Mouse (Mus musculus): ENCODE data around the gene Lrrk1. TPM values are rescaled to one million over a fixed set of nuclear protein-coding genes. Genes with fewer than 3 reads are reported as not detected.

Gene Lrrk1
- polyA plus RNA-seq (2016; fragmentation: Nextera tagmentation; extraction: Ambion mirVana), result 2.6 and 3.7 TPM in 2 replicates

GRCm38 (mm10) chr7:66387813-66388521, at the start of gene Lrrk1:
Gene Lrrk1 (minus strand): TSS chr7:66388350.
- H3K36me3 ChIP-seq (replicated peaks), result no peaks in the 10 kb centered on the region
- H3K9ac ChIP-seq, result peak within 1 kb of the TSS; percentile 72
- peak within 1 kb of the TSS; percentile 99 for H3K4me2 ChIP-seq
- no peaks in the 10 kb centered on the region for H3K9me3 ChIP-seq
- peaks cover 18% of the 10 kb centered on the region; the same call in 1 of the 2 replicates for H3K4me1 ChIP-seq
- WGBS, result under 1% methylated on average over 58 of the region's 70 CpGs
- H3K4me3 ChIP-seq (replicated peaks), result peak within 1 kb of the TSS; percentile 61
- peaks cover 23% of the 10 kb centered on the region for H3K27me3 ChIP-seq
- peak; percentile 78 for ATAC-seq (ENCODE audit: low FRiP score)
- H3K27ac ChIP-seq, result peak within 1 kb of the TSS; percentile 36; the same call in 1 of the 2 replicates

GRCm38 (mm10) chr7:66434453-66434935, 46.3 kb upstream of the Lrrk1 start:
- Histone ChIP-seq H3K36me3 (replicated peaks) (no peaks in the 10 kb centered on the region), H3K4me1 (no peaks in the 10 kb centered on the region), H3K4me3 (replicated peaks) (no peak overlapping the region), H3K9me3 (no peaks in the 10 kb centered on the region), H3K9ac (no peak overlapping the region), H3K27me3 (peaks cover 18% of the 10 kb centered on the region), H3K27ac (no peak overlapping the region), H3K4me2 (no peak overlapping the region)
- no peak for ATAC-seq (ENCODE audit: low FRiP score)
- WGBS, result 50% methylated on average over 10 of the region's 10 CpGs

GRCm38 (mm10) chr7:66427437-66428161, 39.4 kb upstream of the Lrrk1 start, which contains the start of gene Aldh1a3:
Gene Aldh1a3 (minus strand): TSS chr7:66427517.
- Histone ChIP-seq H3K4me1 (peaks cover 17% of the 10 kb centered on the region), H3K27ac (no peak within 1 kb of the TSS), H3K4me3 (replicated peaks) (peak within 1 kb of the TSS; percentile 49), H3K36me3 (replicated peaks) (no peaks in the 10 kb centered on the region), H3K9ac (peak within 1 kb of the TSS; percentile 45), H3K4me2 (peak within 1 kb of the TSS; percentile 92), H3K9me3 (no peaks in the 10 kb centered on the region), H3K27me3 (peaks cover 73% of the 10 kb centered on the region)
- WGBS, result under 1% methylated on average over 53 of the region's 56 CpGs
- ATAC-seq (ENCODE audit: low FRiP score), result peak; percentile 81

DNA sequence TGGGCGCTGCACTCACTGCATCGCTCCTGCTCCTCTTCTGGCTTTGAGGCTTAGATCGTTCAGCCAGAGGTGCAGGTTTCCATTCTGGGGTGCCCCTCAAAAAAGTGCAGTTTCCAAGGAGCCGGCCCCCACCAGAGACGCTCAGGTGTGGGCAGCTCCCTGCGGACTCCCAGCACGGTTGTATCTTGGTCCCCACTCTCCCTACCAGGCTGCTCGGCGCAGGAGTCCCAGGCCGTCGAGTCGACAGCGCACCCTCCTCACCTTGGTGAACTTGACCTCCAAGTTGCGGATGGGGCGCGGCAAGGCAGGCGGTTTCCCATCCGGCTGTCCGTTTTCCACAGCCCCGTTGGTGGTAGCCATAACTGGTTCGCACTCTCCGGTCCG, 38.9 kb upstream of the Lrrk1 start:
- H3K4me3 ChIP-seq (replicated peaks), result peak overlapping the region; percentile 49
- H3K4me2 ChIP-seq, result peak overlapping the region; percentile 92
- no peaks in the 10 kb centered on the region for H3K36me3 ChIP-seq (replicated peaks)
- no peaks in the 10 kb centered on the region for H3K9me3 ChIP-seq
- peaks cover 75% of the 10 kb centered on the region for H3K27me3 ChIP-seq
- H3K27ac ChIP-seq, result no peak overlapping the region
- under 1% methylated on average over 23 of the region's 23 CpGs for WGBS
- peaks cover 17% of the 10 kb centered on the region for H3K4me1 ChIP-seq
- peak; percentile 53 for ATAC-seq (ENCODE audit: low FRiP score)
- H3K9ac ChIP-seq, result peak overlapping the region; percentile 45; the same call in 1 of the 2 replicates

- Histone ChIP-seq H3K27ac (no peak overlapping the region), H3K4me3 (replicated peaks) (no peak overlapping the region), H3K4me1 (peaks cover 6% of the 10 kb centered on the region), H3K36me3 (replicated peaks) (no peaks in the 10 kb centered on the region), H3K9ac (no peak overlapping the region), H3K9me3 (no peaks in the 10 kb centered on the region), H3K4me2 (no peak overlapping the region), H3K27me3 (peaks cover 39% of the 10 kb centered on the region)
- WGBS, result 77% methylated on average over 8 of the region's 8 CpGs
- ATAC-seq (ENCODE audit: low FRiP score), result no peak
Observed at GRCm38 (mm10) chr7:66421903-66422302, 33.8 kb upstream of the Lrrk1 start.

DNA sequence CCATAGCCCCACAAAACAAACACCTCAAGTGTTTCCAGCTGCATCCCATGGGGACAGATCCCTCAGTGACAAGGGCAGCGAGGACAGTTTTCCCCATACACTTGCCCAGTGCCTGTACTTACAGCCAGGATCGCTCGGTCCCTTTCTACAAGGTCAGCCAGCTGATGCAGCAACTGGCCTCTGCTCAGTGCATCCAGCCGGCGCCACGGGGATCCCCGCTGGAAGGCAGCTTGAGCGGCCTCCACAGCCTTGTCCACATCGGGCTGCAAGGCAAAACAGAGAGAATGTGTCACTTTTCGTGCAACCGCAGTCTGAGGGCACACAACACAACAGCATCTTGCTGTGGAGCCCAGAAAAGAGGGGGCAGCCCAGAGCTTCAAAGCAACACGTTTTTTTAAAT, 30.8 kb upstream of the Lrrk1 start:
- no peak for ATAC-seq (ENCODE audit: low FRiP score)
- no peak overlapping the region for H3K4me2 ChIP-seq
- peaks cover 10% of the 10 kb centered on the region; the same call in 1 of the 2 replicates for H3K27me3 ChIP-seq
- no peak overlapping the region for H3K27ac ChIP-seq
- no peak overlapping the region for H3K9ac ChIP-seq
- no peaks in the 10 kb centered on the region for H3K9me3 ChIP-seq
- no peak overlapping the region for H3K4me3 ChIP-seq (replicated peaks)
- 52% methylated on average over 12 of the region's 12 CpGs for WGBS
- H3K4me1 ChIP-seq, result no peaks in the 10 kb centered on the region
- no peaks in the 10 kb centered on the region for H3K36me3 ChIP-seq (replicated peaks)

GRCm38 (mm10) chr7:66416829-66417228, 28.7 kb upstream of the Lrrk1 start:
- Histone ChIP-seq H3K4me3 (replicated peaks) (no peak overlapping the region), H3K9ac (no peak overlapping the region), H3K36me3 (replicated peaks) (no peaks in the 10 kb centered on the region), H3K9me3 (no peaks in the 10 kb centered on the region), H3K4me2 (no peak overlapping the region), H3K27me3 (peaks cover under 1% of the 10 kb centered on the region; the same call in 1 of the 2 replicates), H3K4me1 (no peaks in the 10 kb centered on the region), H3K27ac (no peak overlapping the region)
- ATAC-seq (ENCODE audit: low FRiP score), result no peak
- WGBS, result 89% methylated on average over 4 of the region's 4 CpGs

GRCm38 (mm10) chr7:66413093-66413492, 24.9 kb upstream of the Lrrk1 start:
- no peaks in the 10 kb centered on the region for H3K9me3 ChIP-seq
- no peak overlapping the region for H3K9ac ChIP-seq
- no peak overlapping the region for H3K4me2 ChIP-seq
- H3K27ac ChIP-seq, result no peak overlapping the region
- H3K4me3 ChIP-seq (replicated peaks), result no peak overlapping the region
- H3K4me1 ChIP-seq, result no peaks in the 10 kb centered on the region
- 84% methylated on average over 7 of the region's 7 CpGs for WGBS
- H3K36me3 ChIP-seq (replicated peaks), result no peaks in the 10 kb centered on the region
- H3K27me3 ChIP-seq, result no peaks in the 10 kb centered on the region
- no peak for ATAC-seq (ENCODE audit: low FRiP score)

DNA sequence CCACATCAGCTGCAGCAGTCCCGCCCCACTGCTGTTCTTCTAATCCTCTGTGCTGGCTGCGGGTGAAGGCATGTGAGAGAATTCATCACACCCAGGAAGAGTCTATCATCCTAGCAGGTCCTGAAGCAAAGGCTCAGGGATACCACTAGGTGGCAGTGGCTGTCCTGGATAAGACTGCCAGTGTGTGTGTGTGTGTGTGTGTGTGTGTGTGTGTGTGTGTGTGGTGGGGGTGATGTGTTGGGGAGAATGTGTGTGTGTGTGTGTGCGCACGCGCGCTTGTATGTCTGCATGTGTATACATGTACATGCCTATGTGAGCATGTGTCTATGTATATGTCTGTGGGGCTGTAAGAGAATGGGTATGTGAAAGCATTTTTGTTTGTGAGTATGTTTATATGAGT, 21.3 kb upstream of the Lrrk1 start:
- no peaks in the 10 kb centered on the region for H3K36me3 ChIP-seq (replicated peaks)
- no peaks in the 10 kb centered on the region for H3K27me3 ChIP-seq

DNA sequence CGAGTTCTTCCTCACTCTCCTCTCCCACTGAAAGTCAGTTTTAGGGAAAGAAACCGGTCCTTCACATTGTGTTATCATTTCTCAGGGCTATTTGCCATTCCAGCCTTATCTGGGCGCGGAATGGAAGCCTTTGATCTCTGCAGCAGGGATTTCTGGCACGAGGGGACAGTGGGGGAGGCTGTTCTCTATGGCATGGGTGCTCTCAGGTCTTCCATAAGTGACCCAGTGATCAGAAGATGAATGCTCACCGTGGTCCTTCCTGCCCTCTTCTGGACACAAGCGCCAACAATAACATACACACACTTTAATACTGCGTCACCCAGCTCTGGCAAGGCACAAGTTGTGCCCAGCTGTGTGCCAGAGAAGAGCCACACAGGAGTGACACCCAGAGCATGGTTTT, 18.8 kb upstream of the Lrrk1 start:
- Histone ChIP-seq H3K9ac (no peak overlapping the region), H3K9me3 (no peaks in the 10 kb centered on the region), H3K4me1 (peaks cover 6% of the 10 kb centered on the region; the same call in 1 of the 2 replicates), H3K27ac (no peak overlapping the region), H3K4me2 (no peak overlapping the region), H3K36me3 (replicated peaks) (no peaks in the 10 kb centered on the region), H3K4me3 (replicated peaks) (no peak overlapping the region), H3K27me3 (no peaks in the 10 kb centered on the region)
- 82% methylated on average over 8 of the region's 8 CpGs for WGBS
- no peak for ATAC-seq (ENCODE audit: low FRiP score)

More for the DNA sequence above, 21.3 kb upstream of the Lrrk1 start:
- H3K27ac ChIP-seq, result no peak overlapping the region
- 67% methylated on average over 6 of the region's 6 CpGs for WGBS
- no peak for ATAC-seq (ENCODE audit: low FRiP score)
- no peak overlapping the region for H3K9ac ChIP-seq
- peaks cover 6% of the 10 kb centered on the region; the same call in 1 of the 2 replicates for H3K4me1 ChIP-seq
- H3K9me3 ChIP-seq, result no peaks in the 10 kb centered on the region
- H3K4me3 ChIP-seq (replicated peaks), result no peak overlapping the region
- no peak overlapping the region for H3K4me2 ChIP-seq

- no peaks in the 10 kb centered on the region for H3K27me3 ChIP-seq
- no peak for ATAC-seq (ENCODE audit: low FRiP score)
- no peak overlapping the region for H3K4me3 ChIP-seq (replicated peaks)
- H3K4me2 ChIP-seq, result no peak overlapping the region
- H3K9ac ChIP-seq, result no peak overlapping the region
- no peaks in the 10 kb centered on the region for H3K36me3 ChIP-seq (replicated peaks)
- H3K9me3 ChIP-seq, result no peaks in the 10 kb centered on the region
- peaks cover 9% of the 10 kb centered on the region for H3K4me1 ChIP-seq
- no peak overlapping the region for H3K27ac ChIP-seq
- 62% methylated on average over 13 of the region's 13 CpGs for WGBS
Observed at GRCm38 (mm10) chr7:66405951-66406721, 18.0 kb upstream of the Lrrk1 start.

DNA sequence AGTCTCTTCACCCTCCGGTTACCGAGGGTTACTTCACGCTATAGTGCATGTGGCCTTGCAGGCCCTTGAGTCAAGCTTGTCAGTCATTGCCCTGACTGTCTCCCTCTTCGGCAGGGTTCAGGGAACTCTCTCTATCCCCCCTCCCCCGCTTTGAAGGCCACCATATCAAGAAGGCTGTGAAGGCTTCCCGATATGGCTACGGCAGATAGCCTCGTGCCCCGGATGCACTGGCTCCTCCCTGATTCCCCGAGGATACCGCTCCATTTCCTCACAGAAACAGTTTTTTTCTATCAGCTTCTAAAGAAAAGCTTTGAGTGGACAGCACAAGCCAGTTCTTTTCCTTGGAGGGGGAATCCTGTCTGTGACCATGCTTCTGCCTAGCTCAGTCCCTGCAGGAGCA, 17.4 kb upstream of the Lrrk1 start:
- no peaks in the 10 kb centered on the region for H3K36me3 ChIP-seq (replicated peaks)
- peaks cover 12% of the 10 kb centered on the region for H3K4me1 ChIP-seq
- no peak overlapping the region for H3K4me3 ChIP-seq (replicated peaks)
- ATAC-seq (ENCODE audit: low FRiP score), result no peak
- no peaks in the 10 kb centered on the region for H3K27me3 ChIP-seq
- no peak overlapping the region for H3K9ac ChIP-seq
- no peaks in the 10 kb centered on the region for H3K9me3 ChIP-seq
- H3K27ac ChIP-seq, result no peak overlapping the region
- 73% methylated on average over 11 of the region's 11 CpGs for WGBS
- H3K4me2 ChIP-seq, result no peak overlapping the region

All from forebrain, embryonic 12.5 days (tissue).